Mouse (Mus musculus) bone marrow macrophage, adult 2 months (primary cell): ENCODE measurements around the gene Ncs1.

ENCODE experiments used
- CTCF ChIP-seq: IDR thresholded peaks from 2 replicates; pipeline ENCODE4 v1.5.1; 2012; ENCODE audit warnings: low read depth, mild to moderate bottlenecking, low read length, moderate library complexity
- POLR2A ChIP-seq: IDR thresholded peaks from 2 replicates; pipeline ENCODE4 v1.6.1; 2012; ENCODE audit warnings: mild to moderate bottlenecking, low read depth, low read length, borderline replicate concordance

DNA sequence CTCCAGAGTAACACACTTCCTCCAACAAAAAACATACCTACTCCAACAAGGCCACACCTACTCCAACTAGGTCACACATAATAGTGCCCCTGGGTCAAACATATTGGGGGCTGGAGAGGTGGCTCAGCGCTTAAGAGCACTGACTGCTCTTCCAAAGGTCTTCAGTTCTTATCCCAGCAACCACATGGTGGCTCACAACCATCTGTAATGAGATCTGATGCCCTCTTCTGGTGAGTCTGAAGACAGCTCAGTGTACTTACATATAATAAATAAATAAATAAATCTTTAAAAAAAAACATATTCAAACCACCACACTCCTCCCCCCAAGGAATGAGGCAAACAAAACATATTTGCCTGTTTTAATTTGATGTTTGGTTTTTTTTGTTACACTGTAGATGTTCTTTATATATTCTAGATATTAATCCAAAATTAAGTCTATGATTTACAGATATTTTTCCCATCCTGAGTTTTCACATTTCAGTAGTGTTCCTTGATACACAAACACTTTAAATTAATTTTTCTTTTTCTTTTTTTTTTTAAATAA, 16.8 kb upstream of the Ncs1 start:
- no peak for TF ChIP-seq POLR2A
- no peak for TF ChIP-seq CTCF
